Mouse (Mus musculus): Measurements from ENCODE around the gene Gm13698.
"Not testable (repeated sequence)": the region's sequence is repeated elsewhere in the genome, so short reads cannot be mapped to it uniquely, and the experiment has no call there.

DNA sequence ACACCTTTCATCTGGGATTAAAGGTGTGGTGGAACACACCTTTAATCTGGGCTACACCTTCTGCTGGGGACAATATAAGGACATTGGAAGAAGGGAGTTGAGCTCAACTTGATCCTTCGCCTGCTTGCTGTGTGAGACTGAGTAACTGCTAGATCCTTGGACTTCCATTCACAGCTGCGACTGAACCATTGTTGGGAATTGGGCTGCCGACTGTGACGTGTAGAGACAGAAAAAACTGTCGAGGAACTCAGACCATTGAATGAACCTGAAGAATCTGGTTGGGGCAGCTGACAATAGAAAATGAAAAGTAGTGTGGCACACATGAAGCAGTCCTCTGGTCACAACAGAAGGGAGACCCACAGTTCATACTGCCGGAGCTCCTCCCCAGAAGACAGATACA is 28.9 kb downstream of the Gm13698 start, which contains the start of gene Gm13697:
- TF ChIP-seq CTCF (conservative IDR thresholded peaks at IDR 0.05; ENCODE audit: insufficient read depth, insufficient read length, low read depth, low read length); POLR2A (IDR thresholded peaks at IDR 0.05; ENCODE audit: low read depth, low read length): not testable (repeated sequence)

Data from kidney, adult 2 months (tissue).